Mouse (Mus musculus): Measurements from ENCODE around the gene Ceacam16. TPM values are rescaled to one million over a fixed set of nuclear protein-coding genes. Genes with fewer than 3 reads are reported as not detected.
A peak's percentile ranks its signal among the peaks of the same experiment; 100 is the strongest.

Gene Ceacam16
- 0.09 TPM in 1 of 2 replicates, not detected in the other for polyA plus RNA-seq (2016; fragmentation: Nextera tagmentation; extraction: Ambion mirVana)

- H3K27ac ChIP-seq = no peak within 1 kb of the TSS
- no peaks in the 10 kb centered on the region for H3K36me3 ChIP-seq
- 82% methylated on average over 9 of the region's 9 CpGs for WGBS
- no peak within 1 kb of the TSS for H3K4me3 ChIP-seq
- H3K9me3 ChIP-seq = peaks cover 2% of the 10 kb centered on the region; the same call in 1 of the 2 replicates
- no peak for DNase-seq (ENCODE audit: low spot score)
- no peaks in the 10 kb centered on the region for H3K4me1 ChIP-seq
- peaks cover 16% of the 10 kb centered on the region for H3K27me3 ChIP-seq (ENCODE audit: insufficient read depth, poor library complexity, severe bottlenecking)
Measured at GRCm38 (mm10) chr7:19861199-19861598, at the start of gene Ceacam16. Gene Ceacam16, minus strand, starts transcription at chr7:19861299.

GRCm38 (mm10) chr7:19910421-19911291 is 49.6 kb upstream of the Ceacam16 start:
- DNase-seq (ENCODE audit: low spot score) = peak; percentile 87
- Histone ChIP-seq H3K36me3 (peaks cover 77% of the 10 kb centered on the region), H3K9me3 (no peaks in the 10 kb centered on the region), H3K4me1 (no peaks in the 10 kb centered on the region), H3K4me3 (no peak overlapping the region), H3K27me3 (ENCODE audit: insufficient read depth, poor library complexity, severe bottlenecking) (no peaks in the 10 kb centered on the region), H3K27ac (no peak overlapping the region)
- 47% methylated on average over 21 of the region's 21 CpGs for WGBS

GRCm38 (mm10) chr7:19889881-19890280 is 28.8 kb upstream of the Ceacam16 start:
- no peak for DNase-seq (ENCODE audit: low spot score)
- no peak overlapping the region for H3K27ac ChIP-seq
- H3K4me3 ChIP-seq = no peak overlapping the region
- no peaks in the 10 kb centered on the region for H3K27me3 ChIP-seq (ENCODE audit: insufficient read depth, poor library complexity, severe bottlenecking)
- no peaks in the 10 kb centered on the region for H3K4me1 ChIP-seq
- 46% methylated on average over 8 of the region's 8 CpGs for WGBS
- H3K36me3 ChIP-seq = no peaks in the 10 kb centered on the region
- no peaks in the 10 kb centered on the region for H3K9me3 ChIP-seq

GRCm38 (mm10) chr7:19887849-19888248 is 26.8 kb upstream of the Ceacam16 start, which contains the start of gene Ceacam19:
Gene Ceacam19, minus strand, starts transcription at chr7:19887965.
- Histone ChIP-seq H3K36me3 (no peaks in the 10 kb centered on the region), H3K27me3 (ENCODE audit: insufficient read depth, poor library complexity, severe bottlenecking) (no peaks in the 10 kb centered on the region), H3K27ac (no peak within 1 kb of the TSS), H3K9me3 (0 out of 2 replicates have a peak, but pooled peaks cover 2% of the 10 kb centered on the region), H3K4me3 (no peak within 1 kb of the TSS), H3K4me1 (no peaks in the 10 kb centered on the region)
- no peak for DNase-seq (ENCODE audit: low spot score)
- 58% methylated on average over 7 of the region's 7 CpGs for WGBS

- no peaks in the 10 kb centered on the region for H3K27me3 ChIP-seq (ENCODE audit: insufficient read depth, poor library complexity, severe bottlenecking)
- no peak overlapping the region for H3K27ac ChIP-seq
- DNase-seq (ENCODE audit: low spot score) = no peak
- WGBS = 80% methylated on average over 8 of the region's 8 CpGs
- H3K9me3 ChIP-seq = 0 out of 2 replicates have a peak, but pooled peaks cover 2% of the 10 kb centered on the region
- H3K4me3 ChIP-seq = no peak overlapping the region
- H3K4me1 ChIP-seq = no peaks in the 10 kb centered on the region
- H3K36me3 ChIP-seq = no peaks in the 10 kb centered on the region
Measured at GRCm38 (mm10) chr7:19880754-19881153, 19.7 kb upstream of the Ceacam16 start.

- Histone ChIP-seq H3K27ac (no peak overlapping the region), H3K36me3 (no peaks in the 10 kb centered on the region), H3K4me1 (no peaks in the 10 kb centered on the region), H3K9me3 (no peaks in the 10 kb centered on the region), H3K4me3 (no peak overlapping the region), H3K27me3 (ENCODE audit: insufficient read depth, poor library complexity, severe bottlenecking) (no peaks in the 10 kb centered on the region)
- DNase-seq (ENCODE audit: low spot score) = no peak
- WGBS = 48% methylated on average over 14 of the region's 14 CpGs
Measured at GRCm38 (mm10) chr7:19876781-19877425, 15.8 kb upstream of the Ceacam16 start.

- Histone ChIP-seq H3K36me3 (no peaks in the 10 kb centered on the region), H3K4me3 (no peak overlapping the region), H3K27ac (no peak overlapping the region), H3K9me3 (no peaks in the 10 kb centered on the region), H3K4me1 (no peaks in the 10 kb centered on the region; the same call in 1 of the 2 replicates), H3K27me3 (ENCODE audit: insufficient read depth, poor library complexity, severe bottlenecking) (no peaks in the 10 kb centered on the region)
- no peak for DNase-seq (ENCODE audit: low spot score)
- WGBS = 39% methylated on average over 13 of the region's 13 CpGs
Measured at GRCm38 (mm10) chr7:19875948-19876682, 15.0 kb upstream of the Ceacam16 start.

GRCm38 (mm10) chr7:19871943-19872601 is 11.0 kb upstream of the Ceacam16 start:
- Histone ChIP-seq H3K9me3 (no peaks in the 10 kb centered on the region), H3K4me3 (no peak overlapping the region), H3K4me1 (no peaks in the 10 kb centered on the region; the same call in 1 of the 2 replicates), H3K27me3 (ENCODE audit: insufficient read depth, poor library complexity, severe bottlenecking) (no peaks in the 10 kb centered on the region), H3K27ac (no peak overlapping the region), H3K36me3 (no peaks in the 10 kb centered on the region)
- WGBS = 35% methylated on average over 5 of the region's 5 CpGs
- DNase-seq (ENCODE audit: low spot score) = no peak

GRCm38 (mm10) chr7:19871137-19871621 is 10.1 kb upstream of the Ceacam16 start:
- Histone ChIP-seq H3K4me3 (no peak overlapping the region), H3K27me3 (ENCODE audit: insufficient read depth, poor library complexity, severe bottlenecking) (no peaks in the 10 kb centered on the region), H3K27ac (peak overlapping the region; percentile 36), H3K9me3 (no peaks in the 10 kb centered on the region), H3K4me1 (peaks cover 3% of the 10 kb centered on the region; the same call in 1 of the 2 replicates), H3K36me3 (no peaks in the 10 kb centered on the region)
- 55% methylated on average over 10 of the region's 10 CpGs for WGBS
- DNase-seq (ENCODE audit: low spot score) = no peak

GRCm38 (mm10) chr7:19867751-19868399 is 6.8 kb upstream of the Ceacam16 start:
- H3K9me3 ChIP-seq = no peaks in the 10 kb centered on the region
- WGBS = 81% methylated on average over 16 of the region's 16 CpGs
- no peaks in the 10 kb centered on the region for H3K36me3 ChIP-seq
- no peak for DNase-seq (ENCODE audit: low spot score)
- H3K4me1 ChIP-seq = peaks cover 3% of the 10 kb centered on the region; the same call in 1 of the 2 replicates
- no peak overlapping the region for H3K4me3 ChIP-seq
- H3K27ac ChIP-seq = no peak overlapping the region
- H3K27me3 ChIP-seq (ENCODE audit: insufficient read depth, poor library complexity, severe bottlenecking) = no peaks in the 10 kb centered on the region

GRCm38 (mm10) chr7:19866490-19866889 is 5.4 kb upstream of the Ceacam16 start:
- 69% methylated on average over 6 of the region's 6 CpGs for WGBS
- Histone ChIP-seq H3K4me1 (0 out of 2 replicates have a peak, but pooled peaks cover 3% of the 10 kb centered on the region), H3K27ac (no peak overlapping the region), H3K9me3 (no peaks in the 10 kb centered on the region), H3K36me3 (no peaks in the 10 kb centered on the region), H3K27me3 (ENCODE audit: insufficient read depth, poor library complexity, severe bottlenecking) (no peaks in the 10 kb centered on the region), H3K4me3 (no peak overlapping the region)
- DNase-seq (ENCODE audit: low spot score) = no peak
